In the genomic region with DNA sequence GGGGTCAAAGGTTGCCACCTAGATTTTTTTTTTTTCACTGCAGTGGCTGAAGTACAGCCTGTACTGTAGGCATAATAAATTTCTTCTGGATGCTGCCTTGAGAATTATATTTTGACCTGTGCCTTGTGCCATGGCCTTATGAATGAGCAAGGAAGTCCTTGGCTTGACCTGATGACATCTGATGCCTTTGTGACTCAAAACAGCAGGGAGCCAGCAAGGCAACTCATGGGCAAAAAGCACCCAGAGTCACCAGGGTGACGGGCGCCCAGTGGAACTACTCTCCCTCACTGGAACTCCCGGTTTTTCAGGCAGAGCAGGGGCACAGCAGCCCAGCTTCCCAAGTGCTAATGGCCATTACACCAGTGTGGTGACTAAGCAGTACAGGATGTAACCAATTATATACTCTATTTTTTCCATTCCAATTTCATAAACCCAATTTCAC, we compare ENCODE assay signal across 16 mouse cellular contexts. TPM values are rescaled to one million over a fixed set of nuclear protein-coding genes. Genes with fewer than 3 reads are reported as not detected.
DNase-seq lines count a peak whose midpoint lies in the region; ATAC-seq and TF ChIP-seq lines count a peak whose summit lies in the region.
"Had no signal": no experiment of that assay in that cellular context is flagged by ENCODE, and none has a peak within 500 bp of the region (broad histone marks: within the 10 kb centered on the region; RNA-seq: fewer than 3 reads in every experiment).

No protein-coding gene starts in this region.

- no peak overlapping the region for H3K4me2 ChIP-seq in lung, postnatal 0 days (replicated peaks; ENCODE audit: low read depth, low read length)
- no peak overlapping the region for H3K4me2 ChIP-seq in heart, embryonic 12.5 days
- H3K4me2 ChIP-seq: hindbrain, embryonic 14.5 days; stomach, embryonic 15.5 days had no signal

- H3K36me3 ChIP-seq in lung, postnatal 0 days (ENCODE audit: insufficient read depth, low read length) = no peaks in the 10 kb centered on the region
- H3K36me3 ChIP-seq in heart, embryonic 12.5 days = peaks cover 12% of the 10 kb centered on the region
- H3K36me3 ChIP-seq: stomach, embryonic 15.5 days had no signal

- H3K27me3 ChIP-seq in lung, postnatal 0 days (replicated peaks; ENCODE audit: insufficient read depth, low read length) = no peaks in the 10 kb centered on the region
- H3K27me3 ChIP-seq in heart, embryonic 12.5 days (replicated peaks) = no peaks in the 10 kb centered on the region
- H3K27me3 ChIP-seq: stomach, embryonic 15.5 days had no signal

- H3K9ac ChIP-seq in lung, postnatal 0 days (replicated peaks; ENCODE audit: low read depth) = no peak overlapping the region
- no peak overlapping the region for H3K9ac ChIP-seq in heart, embryonic 12.5 days
- H3K9ac ChIP-seq: hindbrain, embryonic 14.5 days; stomach, embryonic 15.5 days had no signal

- no peak overlapping the region for H3K4me3 ChIP-seq in lung, postnatal 0 days (ENCODE audit: low read depth, low read length)
- no peak overlapping the region for H3K4me3 ChIP-seq in heart, embryonic 12.5 days
- H3K4me3 ChIP-seq: layer of hippocampus, adult 2 months; stomach, embryonic 15.5 days had no signal

- TF ChIP-seq EP300 in lung, postnatal 0 days (IDR thresholded peaks at IDR 0.05) = peak; percentile 88

- ATAC-seq in lung, postnatal 0 days = peak; percentile 71
- ATAC-seq in heart, embryonic 12.5 days (ENCODE audit: insufficient number of reproducible peaks, low FRiP score) = no peak

- WGBS in lung, postnatal 0 days = 59% methylated on average over 3 of the region's 3 CpGs
- WGBS in heart, embryonic 12.5 days = 85% methylated on average over 3 of the region's 3 CpGs

- H3K9me3 ChIP-seq in lung, postnatal 0 days (ENCODE audit: low read length) = no peaks in the 10 kb centered on the region
- H3K9me3 ChIP-seq in heart, embryonic 12.5 days (replicated peaks) = no peaks in the 10 kb centered on the region
- H3K9me3 ChIP-seq: G1E; stomach, embryonic 15.5 days had no signal

- H3K4me1 ChIP-seq in lung, postnatal 0 days (ENCODE audit: insufficient read depth, low read depth, low read length) = peaks cover 8% of the 10 kb centered on the region
- H3K4me1 ChIP-seq in heart, embryonic 12.5 days (replicated peaks) = peaks cover 32% of the 10 kb centered on the region

- peak overlapping the region; percentile 21; the same call in 1 of the 2 replicates for H3K27ac ChIP-seq in lung, postnatal 0 days (ENCODE audit: low read length)
- H3K27ac ChIP-seq in heart, embryonic 12.5 days (ENCODE audit: poor library complexity, severe bottlenecking) = no peak overlapping the region
- H3K27ac ChIP-seq: hindbrain, embryonic 14.5 days; layer of hippocampus, adult 2 months; stomach, embryonic 15.5 days had no signal

- DNase-seq in adrenal gland, adult (ENCODE audit: inconsistent age in 2 of 2, low spot score in 1 of 2) = peak; percentile 88 to 91
- DNase-seq in adrenal gland, postnatal 4 days (ENCODE audit: low spot score in 2 of 2) = no peak
- DNase-seq in lung, postnatal 0 days (ENCODE audit: low spot score) = peak; percentile 73
- no peak for DNase-seq in lung, postnatal 4 days
- peak; percentile 44 for DNase-seq in kidney, postnatal 10 days
- DNase-seq in urinary bladder, postnatal 25 days (ENCODE audit: low spot score) = peak; percentile 62
- DNase-seq in thymus, postnatal 4 days = no peak
- DNase-seq: cerebellum, adult 18-20 months; lung, postnatal 14 days; right cerebral cortex, adult 18-20 months; thymus, postnatal 36 days had no signal

- TF ChIP-seq CTCF in lung, postnatal 0 days (IDR thresholded peaks at IDR 0.05) = no peak

RNA-seq across cellular contexts. Expression of gene Foxo3, which starts 45.4 kb away (rescaled TPM):
- 10 to 100 TPM; 71.7 to 72.8 TPM for total RNA-seq in adrenal gland, postnatal 4 days (2021)
- polyA plus RNA-seq in lung, postnatal 0 days (2015; fragmentation: Nextera tagmentation; extraction: Ambion mirVana) = 15.2 and 22.9 TPM in 2 replicates
- polyA plus RNA-seq in heart, embryonic 12.5 days (2016; fragmentation: Nextera tagmentation; extraction: Ambion mirVana) = 4.5 and 5.8 TPM in 2 replicates

Comparison
In these comparisons a context has a peak if more than half of its experiments do, and no peak if none do; other contexts are left out.
1. DNase-seq: peak in adrenal gland, adult (2 of 2), lung, postnatal 0 days (single experiment), kidney, postnatal 10 days (single experiment) and urinary bladder, postnatal 25 days (single experiment); none in adrenal gland, postnatal 4 days (0 of 2), lung, postnatal 4 days (0 of 2) and thymus, postnatal 4 days (single experiment).